Mouse (Mus musculus) urinary bladder, adult 2 months (tissue): ENCODE data around the gene Zdhhc5. TPM values are rescaled to one million over a fixed set of nuclear protein-coding genes. Genes with fewer than 3 reads are reported as not detected.

Source experiments
- DNase-seq: peaks from one replicate; pipeline ENCODE4 v3.0.0; 2022; ENCODE audit warnings: low spot score
- polyA plus RNA-seq: library from polyadenylated mRNA; depleted of rRNA; stranded (reverse); fragments of >200 nt; gene quantifications from 2 replicates; pipeline ENCODE4 v1.2.3, GENCODE M21; 2012; rRNA removed

Gene Zdhhc5
- polyA plus RNA-seq, 1 experiment: 41.3 TPM

GRCm38 (mm10) chr2:84647051-84647568, 67.9 kb downstream of the Zdhhc5 start:
- no peak for DNase-seq

GRCm38 (mm10) chr2:84646138-84646537, 68.8 kb downstream of the Zdhhc5 start:
- no peak for DNase-seq

- no peak for DNase-seq
Measured at GRCm38 (mm10) chr2:84640833-84641232, 74.1 kb downstream of the Zdhhc5 start.

DNA sequence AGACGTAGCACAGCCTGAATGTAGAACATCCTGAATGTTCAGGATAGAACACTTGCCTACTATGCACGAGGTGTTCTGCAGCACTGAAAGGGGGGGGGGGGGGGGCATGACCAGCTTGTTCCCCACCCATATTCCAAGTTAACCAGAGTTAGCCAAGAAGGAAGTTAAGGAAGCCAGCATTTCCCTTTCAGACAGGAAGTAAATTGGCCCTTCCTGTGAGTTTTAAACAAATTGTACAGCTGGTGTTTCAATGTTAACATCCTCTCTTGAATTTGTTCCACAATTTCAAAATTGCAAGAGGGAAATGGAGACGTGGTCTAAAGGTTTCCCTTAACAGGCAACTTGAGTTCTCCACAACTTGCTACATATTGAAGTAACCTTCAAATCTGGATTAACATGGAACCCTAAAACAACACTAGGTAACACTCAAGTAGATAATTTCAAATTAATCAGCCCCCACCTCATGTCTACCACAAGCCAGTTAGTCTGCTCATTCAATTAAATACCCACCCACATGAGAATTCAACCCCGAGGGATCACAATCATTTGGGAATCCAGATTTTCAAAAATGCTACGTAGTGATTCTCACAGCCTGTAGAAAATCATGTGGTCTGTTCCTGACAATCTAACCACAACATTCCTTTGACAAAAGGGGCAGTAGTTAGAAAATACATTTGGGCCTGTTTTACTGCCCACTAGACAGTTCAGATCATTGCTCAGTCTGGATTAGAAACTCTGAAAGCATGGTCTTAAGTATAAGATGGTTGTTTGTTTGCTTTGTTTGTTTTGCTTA, 76.4 kb downstream of the Zdhhc5 start:
- DNase-seq: no peak

Other genes starting within 250 kb of the Zdhhc5 start
- 19.3 and 21.8 TPM in 2 replicates for gene Tfpi, start 238.4 kb downstream of the Zdhhc5 start, polyA plus RNA-seq
- gene Ctnnd1, start 64.4 kb downstream of the Zdhhc5 start, polyA plus RNA-seq: 85.0 and 89.4 TPM in 2 replicates
- not detected in 2 replicates for gene Btbd18, start 56.1 kb downstream of the Zdhhc5 start, polyA plus RNA-seq
- gene Selenoh, start 44.4 kb downstream of the Zdhhc5 start, polyA plus RNA-seq: 46.1 and 59.1 TPM in 2 replicates
- not detected in 2 replicates for gene Gm28635, start 37.1 kb downstream of the Zdhhc5 start, polyA plus RNA-seq
- 18.3 and 20.1 TPM in 2 replicates for gene Med19, start 36.8 kb downstream of the Zdhhc5 start, polyA plus RNA-seq
- gene Tmx2, start 36.0 kb downstream of the Zdhhc5 start, polyA plus RNA-seq: 63.6 and 67.7 TPM in 2 replicates
- 15.4 and 20.7 TPM in 2 replicates for gene Clp1, start 12.2 kb upstream of the Zdhhc5 start, polyA plus RNA-seq
- 17.0 and 17.5 TPM in 2 replicates for gene Ypel4, start 18.9 kb upstream of the Zdhhc5 start, polyA plus RNA-seq
- 3.1 and 3.2 TPM in 2 replicates for gene Gm19426, start 28.5 kb upstream of the Zdhhc5 start, polyA plus RNA-seq
- 711 and 879 TPM in 2 replicates for gene Serping1, start 60.3 kb upstream of the Zdhhc5 start, polyA plus RNA-seq
- gene Ube2l6, start 83.6 kb upstream of the Zdhhc5 start, polyA plus RNA-seq: 36.2 and 36.3 TPM in 2 replicates
- not detected in 2 replicates for gene Smtnl1, start 107.5 kb upstream of the Zdhhc5 start, polyA plus RNA-seq
- 35.0 and 47.5 TPM in 2 replicates for gene Timm10, start 111.8 kb upstream of the Zdhhc5 start, polyA plus RNA-seq
- 11.4 and 12.6 TPM in 2 replicates for gene Slc43a1, start 123.7 kb upstream of the Zdhhc5 start, polyA plus RNA-seq
- gene Rtn4rl2, start 171.5 kb upstream of the Zdhhc5 start, polyA plus RNA-seq: 1.4 and 1.6 TPM in 2 replicates
- gene Slc43a3, start 221.4 kb upstream of the Zdhhc5 start, polyA plus RNA-seq: 116 and 142 TPM in 2 replicates